Mouse (Mus musculus): ENCODE results near the gene Gm9936.
"Not testable (repeated sequence)": the region's sequence is repeated elsewhere in the genome, so short reads cannot be mapped to it uniquely, and the experiment has no call there.

The Gm9936 gene

GRCm38 (mm10) chr5:114858582-114858981, at the start of gene Gm9936:
Gene Gm9936, minus strand, starts transcription at chr5:114858682.
- DNase-seq (ENCODE audit: low spot score), result no peak

DNA sequence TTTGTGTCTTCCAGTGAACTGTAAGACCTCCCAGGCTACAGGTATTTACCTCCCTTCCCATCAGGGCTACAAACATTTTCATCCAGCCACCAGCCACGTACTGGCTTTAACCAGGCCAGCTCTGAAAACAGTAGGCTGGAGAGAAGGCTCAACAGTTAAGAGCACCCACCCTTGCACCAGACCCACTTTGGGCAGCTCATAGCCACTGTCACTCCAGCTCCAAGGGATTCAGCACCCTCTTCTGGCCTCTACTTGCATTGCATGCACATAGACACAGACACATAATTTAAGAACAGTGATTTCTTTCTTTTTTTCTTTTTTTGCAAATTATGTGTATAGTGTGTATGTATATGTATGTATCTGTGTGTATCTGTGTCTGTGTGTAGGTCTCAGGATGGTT, 43.9 kb upstream of the Gm9936 start:
- no peak for DNase-seq (ENCODE audit: low spot score)

DNA sequence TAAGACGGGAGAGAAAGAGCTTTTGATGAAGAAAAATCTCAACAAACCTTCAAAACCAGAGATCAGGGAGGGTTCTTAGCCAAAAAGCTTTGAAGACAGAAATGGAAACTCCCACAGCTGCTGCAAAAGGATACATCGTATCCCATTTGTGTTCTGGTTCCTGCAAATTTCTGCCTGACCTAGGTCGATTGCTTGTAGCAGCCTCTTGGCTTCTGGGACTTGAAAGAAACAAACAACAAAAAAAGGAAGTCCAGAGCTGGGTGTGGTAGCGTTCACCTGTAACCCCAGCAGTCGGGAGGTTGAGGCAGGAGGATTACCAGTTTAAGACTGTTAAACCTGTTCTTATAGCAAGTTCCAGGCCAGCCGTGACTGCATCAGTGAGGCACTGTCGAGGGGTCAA, 40.4 kb upstream of the Gm9936 start:
- DNase-seq (ENCODE audit: low spot score), result no peak

GRCm38 (mm10) chr5:114897374-114897793, 38.9 kb upstream of the Gm9936 start:
- DNase-seq (ENCODE audit: low spot score), result no peak

DNA sequence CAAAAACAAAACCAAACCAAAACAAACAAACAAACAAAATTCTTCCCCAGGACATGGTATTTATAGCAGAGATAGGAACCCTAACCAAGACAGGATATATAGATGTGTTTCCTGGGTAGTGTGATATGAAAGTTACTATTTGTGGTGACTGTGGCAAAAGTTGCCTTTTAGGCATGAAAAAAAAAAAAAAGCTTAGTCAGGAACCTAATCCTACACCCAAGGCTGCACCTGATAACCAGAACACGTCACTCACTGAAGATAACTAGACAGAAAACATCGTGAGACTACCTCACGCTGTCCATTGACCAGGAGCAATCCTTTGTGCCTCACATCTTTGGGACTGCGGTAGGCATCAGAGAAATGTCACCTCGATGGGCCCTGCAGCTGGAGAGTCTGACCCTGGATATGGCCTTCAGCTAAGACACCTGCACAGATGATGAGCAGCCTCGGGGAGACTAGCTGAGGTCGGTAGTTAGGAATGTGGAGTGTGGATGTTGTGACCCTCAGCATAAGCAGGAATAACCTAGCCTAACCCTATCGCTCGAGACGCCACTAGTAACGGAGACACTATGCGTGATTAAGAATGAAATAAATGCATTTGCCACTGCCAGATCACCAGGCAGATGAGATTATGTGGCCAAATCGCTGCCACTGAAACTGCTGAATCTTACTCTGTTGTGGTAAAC, 38.3 kb upstream of the Gm9936 start, which contains the start of gene Oasl2:
Oasl2 (plus strand) TSS at position 249 of the 686 bp plus-strand sequence.
- DNase-seq (ENCODE audit: low spot score), result no peak

DNA sequence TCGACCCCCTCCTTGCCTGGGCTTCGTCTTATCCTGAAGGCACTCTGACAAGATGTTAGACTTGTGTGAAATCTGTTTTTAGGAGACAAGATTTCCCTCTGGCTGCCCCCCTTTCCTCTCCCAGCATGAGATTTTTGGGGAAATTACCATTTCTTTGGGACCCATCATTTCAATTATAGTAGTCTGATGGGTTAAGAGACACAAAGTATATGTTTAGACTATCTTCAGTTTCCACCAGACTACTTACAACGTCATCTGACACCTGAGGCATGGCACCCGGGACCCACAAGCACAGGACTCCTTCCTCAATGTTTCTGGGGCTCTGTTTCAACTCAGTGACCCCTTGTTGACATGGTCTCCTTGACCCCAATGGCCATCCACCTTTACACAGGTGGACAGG, 37.1 kb upstream of the Gm9936 start:
- no peak for DNase-seq (ENCODE audit: low spot score)

GRCm38 (mm10) chr5:114888995-114889394, 30.5 kb upstream of the Gm9936 start:
- DNase-seq (ENCODE audit: low spot score), result no peak

DNA sequence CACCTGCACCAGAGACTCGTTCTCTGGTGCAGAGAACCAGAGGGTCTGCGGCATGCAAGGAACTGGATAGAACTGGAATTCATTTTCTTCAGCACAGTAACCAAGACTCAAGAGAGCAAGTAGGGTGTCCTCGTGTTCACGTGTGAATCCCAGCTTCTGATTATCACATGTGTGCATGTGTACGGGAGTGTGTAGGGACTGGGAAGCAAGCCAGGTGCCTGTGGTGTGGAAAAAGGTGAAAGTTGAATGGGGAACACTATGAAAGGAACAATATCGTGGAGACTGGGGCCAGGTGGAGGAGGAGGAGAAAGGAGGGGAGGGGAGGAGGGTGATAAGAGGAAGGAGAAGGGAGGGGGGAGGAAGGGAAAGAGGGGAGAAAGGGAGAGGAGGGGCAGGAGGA, 28.3 kb upstream of the Gm9936 start:
- DNase-seq (ENCODE audit: low spot score), result no peak

DNA sequence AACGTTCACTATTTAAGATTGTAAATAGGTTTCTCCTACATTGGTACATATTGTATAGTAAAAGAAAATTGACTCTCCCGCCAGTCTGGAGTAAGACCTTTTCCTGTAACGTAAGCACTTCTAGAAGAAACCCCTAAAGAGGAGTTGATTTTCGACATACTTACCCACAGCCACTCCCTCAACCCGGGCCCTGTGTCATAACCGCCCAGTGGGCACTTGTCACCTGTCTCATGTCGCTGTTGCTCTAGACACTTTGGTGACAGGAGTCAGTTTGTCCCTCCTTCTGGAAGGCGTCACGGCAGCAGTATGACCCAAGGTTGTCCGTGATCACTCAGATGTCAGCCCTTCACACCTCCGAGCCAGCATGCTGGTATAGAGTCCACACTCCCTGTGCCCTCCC, 24.5 kb upstream of the Gm9936 start:
- DNase-seq (ENCODE audit: low spot score), result no peak

DNA sequence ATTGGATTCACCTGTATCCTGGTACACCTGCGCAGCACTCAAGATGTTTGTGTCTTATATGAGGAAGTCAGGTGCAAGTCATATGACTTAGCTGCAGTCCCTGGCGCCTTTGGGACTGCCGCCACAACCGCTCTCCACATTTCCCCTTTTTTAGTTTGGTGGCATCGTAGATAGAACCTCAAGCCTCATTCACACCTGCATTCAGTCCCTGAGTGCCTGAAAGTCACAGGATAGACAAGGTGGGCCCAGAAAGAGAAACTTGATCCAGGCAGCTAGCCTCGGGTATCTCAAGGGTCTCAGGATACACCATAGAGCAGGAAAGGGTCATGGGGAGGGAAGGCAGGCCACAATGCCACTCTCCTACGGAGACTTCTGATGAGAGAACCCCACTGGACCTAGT, 23.8 kb upstream of the Gm9936 start:
- DNase-seq (ENCODE audit: low spot score), result not testable (repeated sequence)

- DNase-seq (ENCODE audit: low spot score), result no peak
These were observed 20.9 kb upstream of the Gm9936 start for GRCm38 (mm10) chr5:114879399-114879798.

DNA sequence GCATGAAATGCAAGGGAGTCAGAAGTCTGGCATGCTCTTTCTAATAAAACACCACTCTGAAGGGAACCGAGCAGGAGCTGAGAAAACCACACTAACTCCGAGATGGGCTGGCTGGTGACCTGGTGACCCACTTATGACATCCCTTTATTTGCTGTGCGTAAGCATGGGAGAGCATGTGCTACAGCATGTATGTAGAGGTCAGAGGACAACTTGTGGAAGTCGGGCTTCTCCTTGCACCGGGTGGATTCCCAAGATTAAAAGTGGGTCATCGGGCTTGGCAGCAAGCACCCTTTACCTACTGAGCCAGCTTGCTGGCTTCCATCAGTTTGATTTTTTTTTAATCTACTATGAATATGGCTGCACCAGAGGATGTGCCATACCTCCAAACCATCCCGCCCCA, 19.0 kb upstream of the Gm9936 start:
- DNase-seq (ENCODE audit: low spot score), result no peak

DNA sequence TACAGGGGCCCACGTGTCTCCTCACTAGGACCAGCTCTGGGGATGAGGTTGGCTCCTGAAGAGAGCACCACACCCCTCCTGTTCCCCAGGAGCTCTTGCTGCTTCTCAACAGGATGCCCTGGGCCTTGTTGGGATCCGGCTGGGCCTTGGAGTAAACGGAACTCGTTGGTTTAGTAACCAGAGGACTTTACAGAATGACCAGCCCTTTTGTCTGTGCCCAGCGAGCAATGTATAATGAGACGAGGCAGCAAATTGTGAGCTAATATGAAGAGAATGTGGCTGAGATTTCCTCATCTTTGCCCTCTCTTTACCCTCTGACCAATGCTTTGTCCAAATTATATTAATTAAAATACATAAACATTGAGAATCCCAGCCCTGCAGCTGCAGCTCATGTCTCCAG, 17.8 kb upstream of the Gm9936 start:
- DNase-seq (ENCODE audit: low spot score), result no peak

DNA sequence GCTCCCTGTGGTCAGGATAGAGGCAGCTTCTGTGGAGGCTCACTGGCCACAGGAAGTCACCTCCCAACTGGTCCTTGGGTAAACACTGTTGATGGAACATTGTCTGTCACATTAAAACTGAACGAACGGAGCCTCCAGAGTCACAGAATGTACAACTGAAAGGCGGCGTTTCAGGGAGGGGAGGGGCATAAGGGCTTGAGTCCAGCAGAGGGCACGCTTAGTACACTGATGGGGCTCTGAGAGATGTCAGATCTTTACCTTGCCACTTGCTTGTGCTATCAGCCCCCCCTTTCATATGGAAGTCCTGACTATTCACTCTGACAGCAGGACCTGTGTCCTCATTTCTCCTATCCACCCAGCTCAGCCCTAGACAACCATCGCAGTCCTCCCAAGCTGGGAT, 17.4 kb upstream of the Gm9936 start:
- DNase-seq (ENCODE audit: low spot score), result no peak

DNA sequence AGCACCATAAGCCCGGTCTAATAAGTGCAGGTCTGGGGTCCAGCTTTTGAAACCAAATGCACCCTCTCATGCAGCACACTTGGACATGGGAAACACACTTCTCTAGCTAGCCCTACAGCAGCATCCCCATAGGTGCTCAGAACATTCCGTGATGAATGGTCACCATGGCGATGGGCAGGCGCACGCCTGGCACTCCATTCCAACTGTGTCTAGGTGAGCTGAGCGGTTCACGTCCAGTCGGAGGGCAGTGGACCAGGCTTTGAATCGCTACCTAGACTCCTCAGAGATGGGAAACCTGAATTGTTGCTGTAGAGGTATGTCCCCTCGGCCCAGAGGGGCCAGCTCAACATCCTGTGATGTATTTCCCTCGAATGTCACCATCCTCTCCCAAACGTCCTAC, 6.8 kb upstream of the Gm9936 start:
- no peak for DNase-seq (ENCODE audit: low spot score)

DNA sequence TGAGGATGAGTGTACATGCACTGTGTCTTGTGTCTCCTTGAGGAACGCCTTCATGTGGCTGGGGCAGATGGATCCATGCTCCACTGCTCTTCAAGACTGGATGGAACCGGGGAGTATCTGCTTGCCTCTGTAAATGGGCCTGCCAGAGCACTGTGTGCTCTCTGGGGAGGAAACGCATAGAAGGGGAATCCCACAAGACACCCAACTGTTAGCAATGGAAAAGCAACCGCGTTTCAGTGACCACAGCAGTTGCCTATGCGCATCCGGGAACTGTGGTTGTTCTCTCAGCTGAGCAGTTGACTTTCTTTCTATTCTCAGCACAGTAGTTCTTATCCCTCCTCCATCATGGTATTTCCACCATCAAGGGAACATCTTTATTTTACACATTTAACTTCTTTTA, 6.3 kb upstream of the Gm9936 start:
- DNase-seq (ENCODE audit: low spot score), result peak; percentile 33

DNA sequence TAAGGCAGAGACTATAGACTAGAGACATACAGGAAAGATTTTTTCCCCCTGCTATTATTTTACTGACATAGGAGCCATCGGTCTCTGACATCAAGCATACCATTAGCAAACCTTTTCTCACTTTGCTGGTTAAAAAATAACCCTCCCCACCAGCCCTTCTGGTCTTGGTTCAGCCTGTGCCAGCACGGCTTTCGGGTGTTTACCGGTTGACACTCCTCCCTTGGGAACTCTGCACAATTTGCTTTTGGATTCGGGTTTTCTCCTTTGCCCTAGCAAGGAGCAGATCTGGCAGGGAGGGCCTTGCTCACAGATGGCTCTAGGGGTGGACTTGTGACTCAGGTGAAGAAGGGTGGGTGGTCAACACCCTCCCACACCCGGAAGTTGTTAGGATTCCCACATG, 3.2 kb upstream of the Gm9936 start:
- DNase-seq (ENCODE audit: low spot score), result no peak

DNA sequence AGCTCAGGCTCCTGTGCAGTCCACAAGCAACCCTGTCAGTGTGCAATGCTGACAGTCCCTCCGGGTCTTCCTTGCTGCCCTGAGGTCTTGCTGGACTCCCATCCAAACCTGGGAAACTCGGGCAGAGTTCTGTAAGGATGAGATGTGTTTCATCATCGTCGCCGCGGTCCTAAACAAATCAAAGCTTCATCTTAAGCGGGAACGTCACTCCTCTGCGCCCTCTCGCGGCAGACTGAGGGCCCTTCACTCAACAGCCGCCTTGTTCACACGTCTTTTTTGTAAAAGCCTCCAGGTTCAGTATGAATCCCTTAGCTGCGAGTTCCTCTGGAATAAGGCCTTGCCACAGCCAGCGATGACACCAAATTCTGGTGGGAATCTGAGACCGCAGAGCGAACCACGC, 771 bp upstream of the Gm9936 start:
- peak; percentile 41 for DNase-seq (ENCODE audit: low spot score)

- not testable (repeated sequence) for DNase-seq (ENCODE audit: low spot score)
These were observed 5.1 kb downstream of the Gm9936 start, which contains the start of gene 4930519G04Rik for GRCm38 (mm10) chr5:114853364-114853763. Gene 4930519G04Rik, plus strand, starts transcription at chr5:114853664.

DNA sequence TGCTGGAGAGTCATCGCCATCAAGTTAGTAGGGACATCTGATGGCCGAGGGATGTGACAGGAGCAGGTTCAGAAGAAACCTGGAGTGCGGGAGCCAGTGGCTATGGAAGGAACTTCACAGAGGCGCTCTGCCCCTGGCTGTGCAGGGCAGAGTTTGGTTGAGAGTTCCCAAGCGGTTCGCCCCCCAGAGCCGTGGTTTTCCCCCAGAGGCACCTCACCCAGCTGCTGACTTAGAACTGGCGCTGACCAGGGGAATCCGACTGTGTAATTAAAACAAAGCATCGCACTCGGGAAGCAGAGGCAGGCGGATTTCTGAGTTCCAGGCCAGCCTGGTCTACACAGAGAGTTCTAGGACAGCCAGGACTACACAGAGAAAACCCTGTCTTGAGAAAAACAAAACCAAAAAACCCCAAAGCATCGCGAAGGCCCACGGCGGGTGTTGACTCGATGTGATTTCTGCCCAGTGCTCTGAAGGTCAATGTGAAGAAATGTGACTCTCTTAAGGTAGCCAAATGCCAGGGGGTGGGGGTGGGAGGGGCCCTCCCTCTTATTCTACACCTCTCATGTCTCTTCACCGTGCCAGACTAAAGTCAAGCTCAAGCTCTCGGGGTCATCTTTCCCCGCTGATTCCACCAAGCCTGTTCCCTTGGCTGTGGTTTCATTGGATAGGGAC, 6.8 kb downstream of the Gm9936 start:
- no peak for DNase-seq (ENCODE audit: low spot score)

- DNase-seq (ENCODE audit: low spot score), result not testable (repeated sequence)
These were observed 14.1 kb downstream of the Gm9936 start for GRCm38 (mm10) chr5:114844371-114844770.

GRCm38 (mm10) chr5:114842674-114843073, 15.8 kb downstream of the Gm9936 start:
- no peak for DNase-seq (ENCODE audit: low spot score)

GRCm38 (mm10) chr5:114842155-114842554, 16.3 kb downstream of the Gm9936 start:
- DNase-seq (ENCODE audit: low spot score), result not testable (repeated sequence)

GRCm38 (mm10) chr5:114840481-114840880, 18.0 kb downstream of the Gm9936 start:
- DNase-seq (ENCODE audit: low spot score), result not testable (repeated sequence)

All from spleen, adult 12 weeks (tissue).